Mouse (Mus musculus): ENCODE results near the gene Psen2. TPM values are rescaled to one million over a fixed set of nuclear protein-coding genes. Genes with fewer than 3 reads are reported as not detected.

Gene Psen2
- total RNA-seq, 2 experiments from 2014 or later: 17.3 to 18.9 TPM

GRCm38 (mm10) chr1:180199715-180200050 lies 63.6 kb downstream of the Psen2 start:
- no peak for ATAC-seq (ENCODE audit: poor library complexity, severe bottlenecking)

DNA sequence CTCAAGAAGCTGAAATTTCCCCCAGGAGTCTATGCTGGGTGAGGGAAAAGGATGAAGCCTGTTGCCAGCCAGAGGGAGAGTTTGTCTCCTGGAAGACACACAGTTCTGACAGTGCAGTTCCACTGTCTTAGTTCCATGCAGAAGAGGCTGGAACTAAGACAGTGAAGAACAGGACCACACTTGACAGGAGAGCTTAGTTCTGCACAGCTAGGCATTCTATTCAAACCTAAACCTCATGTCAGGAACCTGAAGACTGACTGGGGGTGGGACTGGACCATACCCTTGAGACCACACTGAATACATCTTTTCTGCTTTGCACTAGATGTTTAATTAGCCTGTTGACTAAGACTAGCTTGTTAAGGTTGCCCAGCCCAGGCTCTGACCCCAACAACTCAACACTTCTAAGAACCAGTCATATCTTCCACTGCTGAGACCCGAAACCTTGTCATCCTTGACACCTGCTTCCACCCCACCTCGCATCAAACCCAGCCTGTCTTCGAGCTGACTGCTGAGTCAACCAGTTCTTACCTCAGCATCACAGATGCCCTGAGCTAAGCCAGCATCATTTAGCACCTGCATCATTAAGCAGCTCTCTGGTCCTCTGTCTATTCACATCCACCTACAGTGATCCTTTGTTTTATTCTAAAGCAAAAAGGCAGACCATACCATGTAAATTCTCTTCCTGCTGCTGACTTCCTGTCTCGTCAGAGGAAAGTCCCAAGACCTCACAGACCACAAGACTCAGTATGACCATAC lies 64.1 kb downstream of the Psen2 start, which contains the start of gene Coq8a:
Gene Coq8a (minus strand): TSS at position 644 of the 756 bp plus-strand sequence.
- ATAC-seq (ENCODE audit: poor library complexity, severe bottlenecking): no peak

- ATAC-seq (ENCODE audit: poor library complexity, severe bottlenecking): no peak
Measured at GRCm38 (mm10) chr1:180197956-180198355, 65.3 kb downstream of the Psen2 start.

GRCm38 (mm10) chr1:180196508-180196907 lies 66.7 kb downstream of the Psen2 start:
- ATAC-seq (ENCODE audit: poor library complexity, severe bottlenecking): no peak

- peak; percentile 96 for ATAC-seq (ENCODE audit: poor library complexity, severe bottlenecking)
Measured at GRCm38 (mm10) chr1:180195703-180196381, 67.4 kb downstream of the Psen2 start.

GRCm38 (mm10) chr1:180194781-180195471 lies 68.3 kb downstream of the Psen2 start:
- ATAC-seq (ENCODE audit: poor library complexity, severe bottlenecking): peak; percentile 8; the same call in 1 of the 2 replicates

GRCm38 (mm10) chr1:180194048-180194447 lies 69.2 kb downstream of the Psen2 start:
- ATAC-seq (ENCODE audit: poor library complexity, severe bottlenecking): no peak

DNA sequence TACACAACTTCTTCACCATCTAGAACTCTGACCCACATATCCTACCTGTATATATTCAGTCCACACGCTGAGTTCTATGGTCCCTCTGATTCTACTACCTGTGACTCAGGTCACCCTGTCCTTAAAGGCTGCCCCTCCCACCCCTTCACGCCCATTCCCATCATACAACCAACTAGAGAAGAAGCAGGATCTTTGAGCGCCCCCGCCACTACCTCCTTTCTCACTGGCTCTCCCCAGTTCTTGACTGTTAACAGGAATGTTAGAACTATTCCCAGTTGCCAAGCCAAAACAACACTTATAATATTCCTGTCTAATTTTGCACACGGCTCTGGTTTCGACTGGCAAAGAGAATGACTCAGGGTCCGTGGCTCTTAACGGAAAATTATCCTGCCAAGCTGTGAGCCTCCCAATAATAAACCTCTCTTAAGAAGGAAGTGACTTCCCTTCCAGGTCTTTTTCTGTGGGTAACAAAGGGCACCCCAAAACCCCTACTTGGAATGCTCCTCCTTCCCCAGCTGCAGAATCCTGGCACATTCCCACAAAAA lies 69.8 kb downstream of the Psen2 start:
- no peak for ATAC-seq (ENCODE audit: poor library complexity, severe bottlenecking)

DNA sequence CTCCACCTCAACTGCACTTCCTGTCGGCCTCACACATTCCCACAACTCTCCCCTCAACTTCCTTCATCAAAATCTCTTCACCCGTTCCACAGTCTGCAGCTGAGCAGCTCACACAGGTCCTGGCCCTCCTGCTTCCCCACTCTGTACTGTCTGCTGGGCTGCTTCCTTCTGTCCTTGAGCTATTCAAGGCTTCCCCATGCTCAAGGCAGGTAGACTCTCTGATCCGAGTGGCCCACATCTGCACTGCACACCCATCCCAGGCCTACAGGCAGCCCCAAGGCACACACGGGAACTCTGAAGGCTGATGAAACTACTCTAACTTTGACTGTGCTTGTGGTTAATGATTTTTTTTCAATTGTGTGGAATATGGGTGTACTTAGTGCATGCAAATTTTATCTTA lies 70.4 kb downstream of the Psen2 start:
- ATAC-seq (ENCODE audit: poor library complexity, severe bottlenecking): no peak

GRCm38 (mm10) chr1:180191651-180192220 lies 71.5 kb downstream of the Psen2 start:
- ATAC-seq (ENCODE audit: poor library complexity, severe bottlenecking): no peak

- ATAC-seq (ENCODE audit: poor library complexity, severe bottlenecking): no peak
Measured at GRCm38 (mm10) chr1:180191112-180191511, 72.1 kb downstream of the Psen2 start.

DNA sequence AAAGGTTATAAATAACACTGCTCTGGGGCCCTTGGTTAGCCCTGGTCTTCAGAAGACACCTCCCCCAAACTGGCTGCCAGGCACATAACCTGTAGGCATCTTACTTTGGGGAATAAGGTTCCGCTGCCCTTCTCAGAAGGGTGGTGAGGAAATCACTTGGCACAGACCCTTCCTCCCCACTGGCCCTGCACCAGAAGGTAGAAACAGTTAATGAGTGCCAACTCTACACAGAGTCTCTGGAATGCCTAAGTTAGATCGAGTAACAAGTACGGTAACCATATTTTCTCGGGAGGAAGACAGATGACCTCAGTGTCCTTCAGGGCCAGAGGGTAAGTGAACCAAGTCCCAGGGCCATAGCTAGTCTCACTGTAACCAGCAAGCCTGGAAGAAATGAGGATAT lies 74.3 kb downstream of the Psen2 start:
- ATAC-seq (ENCODE audit: poor library complexity, severe bottlenecking): no peak

- no peak for ATAC-seq (ENCODE audit: poor library complexity, severe bottlenecking)
Measured at GRCm38 (mm10) chr1:180186371-180186770, 76.9 kb downstream of the Psen2 start.

GRCm38 (mm10) chr1:180185877-180186276 lies 77.4 kb downstream of the Psen2 start:
- ATAC-seq (ENCODE audit: poor library complexity, severe bottlenecking): no peak

DNA sequence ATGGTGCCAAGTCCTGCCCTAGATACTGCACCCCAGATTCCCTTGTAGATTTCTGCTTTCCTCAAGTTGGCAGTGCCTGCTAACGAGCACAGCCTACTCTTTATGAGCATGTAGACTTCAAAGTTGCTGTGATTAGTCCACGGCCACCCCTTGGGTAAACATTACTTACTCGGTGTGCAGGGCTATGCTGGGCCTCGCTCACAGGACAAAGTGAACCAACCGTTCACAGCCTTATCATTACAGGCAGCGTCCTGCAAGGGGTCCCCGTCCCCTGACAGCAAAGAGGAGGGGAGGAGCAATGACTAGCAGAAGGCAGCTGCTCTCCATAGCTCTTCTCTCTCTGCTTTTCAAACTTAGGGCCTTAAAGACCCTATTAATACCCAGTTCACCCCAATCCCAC lies 78.5 kb downstream of the Psen2 start:
- no peak for ATAC-seq (ENCODE audit: poor library complexity, severe bottlenecking)

GRCm38 (mm10) chr1:180183525-180184159 lies 79.6 kb downstream of the Psen2 start:
- ATAC-seq (ENCODE audit: poor library complexity, severe bottlenecking): no peak

GRCm38 (mm10) chr1:180182731-180183130 lies 80.5 kb downstream of the Psen2 start:
- no peak for ATAC-seq (ENCODE audit: poor library complexity, severe bottlenecking)

DNA sequence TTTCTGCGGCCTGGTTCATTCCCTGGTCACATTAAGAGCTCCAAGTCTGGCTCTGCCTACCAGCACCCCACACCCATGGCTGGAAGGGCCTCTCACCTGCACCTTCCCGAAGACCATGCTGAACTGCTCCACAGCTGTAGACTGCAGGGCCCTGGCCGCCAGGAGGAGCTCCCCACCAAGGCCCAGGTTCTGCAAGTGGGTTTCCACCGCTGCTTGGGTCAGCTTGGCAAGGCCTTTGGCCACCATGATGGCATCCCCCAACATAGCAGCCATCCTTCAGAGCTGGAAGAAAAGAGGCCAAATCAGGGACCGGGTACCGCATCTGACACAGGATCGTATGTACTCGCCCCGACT lies 81.3 kb downstream of the Psen2 start:
- ATAC-seq (ENCODE audit: poor library complexity, severe bottlenecking): no peak

- ATAC-seq (ENCODE audit: poor library complexity, severe bottlenecking): no peak
Measured at GRCm38 (mm10) chr1:180181304-180181965, 81.8 kb downstream of the Psen2 start.

DNA sequence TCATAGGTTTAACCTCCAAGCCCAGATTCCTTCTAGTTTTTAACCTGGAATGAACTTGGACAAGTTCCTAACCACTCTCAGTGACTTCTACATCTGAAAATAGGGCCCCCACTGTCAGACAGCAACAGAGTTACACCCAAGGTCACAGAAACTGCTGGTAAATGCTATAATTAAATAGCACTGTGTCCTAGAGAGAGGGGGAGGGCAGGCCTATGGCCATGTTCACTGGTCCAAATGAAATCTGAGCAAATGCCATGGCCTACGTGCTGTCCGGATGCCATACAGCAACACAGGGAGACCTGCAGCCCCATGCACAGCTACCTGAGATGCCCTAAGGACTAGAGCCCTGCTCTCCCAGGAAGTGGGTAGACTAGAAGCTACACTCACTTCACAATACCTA lies 83.4 kb downstream of the Psen2 start:
- ATAC-seq (ENCODE audit: poor library complexity, severe bottlenecking): no peak
